Mouse (Mus musculus): ENCODE data around the gene Znhit3. TPM values are rescaled to one million over a fixed set of nuclear protein-coding genes. Genes with fewer than 3 reads are reported as not detected.

The Znhit3 gene
- total RNA-seq, 2 experiments from 2014 or later, result 11.7 to 12.8 TPM

- DNase-seq, result no peak
- intact Hi-C loops (cut with DNase I), result no loop called here
Measured at GRCm38 (mm10) chr11:84939508-84940053, 23.4 kb upstream of the Znhit3 start.

DNA sequence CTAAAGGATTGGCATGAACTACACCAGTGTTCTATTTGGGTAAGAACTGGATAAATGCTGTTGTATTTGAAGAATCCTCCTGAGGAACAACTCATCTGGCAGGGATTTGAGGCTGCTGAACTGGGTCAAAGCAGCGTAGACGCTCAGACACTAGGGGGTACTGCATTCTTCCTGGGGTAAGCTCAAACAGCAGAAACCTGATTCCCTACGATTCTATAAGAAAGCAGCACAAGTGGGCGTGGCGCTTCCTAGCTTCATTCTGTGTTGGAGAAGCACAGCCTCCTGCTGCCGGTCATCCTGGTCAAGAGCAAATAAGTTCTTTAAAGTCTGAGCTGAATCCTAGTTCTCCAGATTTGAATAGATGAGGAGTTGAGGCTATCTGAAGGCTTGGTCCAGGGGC, 16.1 kb upstream of the Znhit3 start:
- no peak for DNase-seq
- intact Hi-C loops (cut with DNase I), result no loop called here

GRCm38 (mm10) chr11:84920981-84921380, 4.8 kb upstream of the Znhit3 start:
- intact Hi-C loops (cut with DNase I), result no loop called here

DNA sequence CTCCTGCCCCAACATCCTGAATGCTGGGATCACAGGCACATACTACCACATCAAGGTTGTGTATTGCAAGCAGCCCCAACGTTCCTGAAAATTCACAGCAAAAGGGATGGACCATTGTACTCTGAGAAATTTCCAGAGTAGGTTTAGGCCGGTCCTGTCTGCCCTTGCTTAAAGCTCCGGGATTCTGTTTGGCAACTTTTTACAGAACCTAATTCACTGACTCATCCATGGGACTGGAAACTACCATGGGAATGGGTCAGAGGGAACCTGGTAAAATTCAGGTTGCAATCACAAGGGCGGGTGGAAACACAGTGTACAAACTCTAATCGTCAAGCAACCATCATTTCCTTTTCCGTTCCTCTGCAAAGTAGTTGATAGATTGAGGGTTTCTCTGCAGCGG, 3.8 kb upstream of the Znhit3 start:
- DNase-seq, result no peak
- intact Hi-C loops (cut with DNase I), result loop anchor here (5.0 kb wide), 2 partner anchors 57 to 72 kb away; no protein-coding TSS in a partner anchor

More at GRCm38 (mm10) chr11:84920981-84921380, 4.8 kb upstream of the Znhit3 start:
- no peak for DNase-seq

DNA sequence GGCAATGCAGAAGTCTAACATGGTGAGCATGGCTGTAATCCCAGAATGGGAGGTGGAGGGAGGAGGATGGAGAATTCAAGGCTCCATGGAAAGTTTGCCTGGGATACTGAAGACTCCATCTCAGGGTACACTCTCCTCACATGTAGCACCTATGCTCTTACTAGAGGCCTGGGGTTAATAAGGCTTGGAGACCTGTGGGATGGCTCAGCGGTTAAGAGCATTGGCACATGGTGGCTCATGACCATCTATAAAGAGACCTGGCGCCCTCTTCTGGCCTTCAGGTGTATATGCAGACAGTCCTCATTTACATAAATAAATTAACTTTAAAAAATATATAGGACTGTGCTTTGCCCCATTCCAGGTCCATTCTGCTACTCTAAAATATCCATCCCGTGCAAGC, 3.1 kb upstream of the Znhit3 start:
- no peak for DNase-seq
- intact Hi-C loops (cut with DNase I), result loop anchor here (5.0 kb wide), 2 partner anchors 58 to 73 kb away; no protein-coding TSS in a partner anchor

GRCm38 (mm10) chr11:84918425-84918824, 2.3 kb upstream of the Znhit3 start:
- intact Hi-C loops (cut with DNase I), result loop anchor here (5.0 kb wide), 2 partner anchors 59 to 74 kb away; no protein-coding TSS in a partner anchor
- peak; percentile 77 to 85 for DNase-seq

DNA sequence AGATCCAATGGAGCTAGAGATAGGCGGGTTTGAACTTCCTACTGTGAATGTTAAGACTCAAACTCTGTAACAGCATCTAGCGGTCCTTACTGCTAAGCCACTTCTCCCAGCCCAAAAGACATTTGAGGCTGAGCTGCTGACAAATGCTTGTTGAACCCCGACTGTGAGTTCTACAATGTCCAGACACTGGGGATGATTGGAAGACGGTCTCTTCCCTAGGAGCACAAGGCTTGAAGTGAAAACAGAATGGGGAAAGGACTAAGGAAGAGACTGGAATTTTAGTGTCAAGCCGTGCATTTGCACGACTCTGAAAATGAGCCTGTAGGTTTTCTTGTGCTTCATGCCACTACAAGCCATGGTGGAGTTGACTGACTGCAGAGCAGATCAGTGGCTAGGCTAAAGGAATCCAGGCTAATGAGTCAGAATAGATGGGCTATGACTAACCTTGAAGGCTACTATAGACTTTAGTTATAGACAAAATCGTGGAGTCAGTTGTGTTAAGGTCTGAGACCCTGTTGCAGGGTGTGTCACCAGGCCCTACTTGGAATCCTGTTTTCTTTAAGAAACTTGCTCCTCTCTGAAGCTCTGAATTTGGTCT, 636 bp upstream of the Znhit3 start:
- no peak for DNase-seq
- intact Hi-C loops (cut with DNase I), result loop anchor here (5.0 kb wide), 2 partner anchors 60 to 75 kb away; no protein-coding TSS in a partner anchor

GRCm38 (mm10) chr11:84914673-84915072, 1.5 kb downstream of the Znhit3 start:
- intact Hi-C loops (cut with DNase I), result loop anchor here (5.0 kb wide), 2 partner anchors 63 to 78 kb away; no protein-coding TSS in a partner anchor
- DNase-seq, result no peak

GRCm38 (mm10) chr11:84910411-84910810, 5.8 kb downstream of the Znhit3 start:
- intact Hi-C loops (cut with DNase I), result no loop called here
- no peak for DNase-seq

DNA sequence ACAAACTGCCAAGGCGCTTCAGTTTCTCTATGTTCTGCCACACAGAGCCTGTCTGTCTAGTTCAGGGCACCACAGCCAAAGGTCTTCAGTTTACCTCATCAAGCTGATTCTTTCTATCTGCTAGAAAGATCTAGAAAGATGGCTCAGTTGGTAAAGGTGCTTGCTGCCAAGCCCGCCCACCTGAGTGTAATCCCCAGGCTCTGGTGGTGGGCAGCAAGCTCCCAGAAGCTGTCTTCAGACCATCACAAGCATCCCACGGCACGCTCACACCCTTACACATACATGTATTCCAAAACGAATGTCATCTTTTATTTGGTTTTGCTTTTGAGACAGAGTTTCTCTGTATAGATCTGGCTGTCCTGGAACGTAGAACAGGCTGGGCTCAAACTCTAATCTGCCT, 7.7 kb downstream of the Znhit3 start:
- intact Hi-C loops (cut with DNase I), result loop anchor here (2.0 kb wide), 1 partner anchor 72 kb away; no protein-coding TSS in a partner anchor
- DNase-seq, result no peak

DNA sequence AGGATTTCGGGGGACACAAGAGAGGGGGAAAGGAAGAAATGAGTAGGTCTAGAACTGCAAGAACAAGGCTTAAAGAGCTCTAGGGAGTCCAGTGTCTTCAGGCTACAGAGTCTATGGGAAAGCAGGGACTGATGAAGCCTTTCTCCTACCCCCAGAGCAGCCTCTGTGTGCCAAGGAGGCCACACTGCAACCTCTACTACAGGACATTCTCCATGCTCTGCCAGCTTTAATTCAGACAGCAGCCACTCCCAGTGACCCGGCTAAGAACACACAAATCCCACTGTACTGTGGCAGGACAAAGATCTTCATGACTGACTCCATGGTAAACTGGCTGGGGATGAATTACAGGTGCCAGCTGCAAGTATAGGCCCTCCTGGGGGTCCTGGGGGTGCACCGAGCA, 9.1 kb downstream of the Znhit3 start:
- intact Hi-C loops (cut with DNase I), result no loop called here
- no peak for DNase-seq

DNA sequence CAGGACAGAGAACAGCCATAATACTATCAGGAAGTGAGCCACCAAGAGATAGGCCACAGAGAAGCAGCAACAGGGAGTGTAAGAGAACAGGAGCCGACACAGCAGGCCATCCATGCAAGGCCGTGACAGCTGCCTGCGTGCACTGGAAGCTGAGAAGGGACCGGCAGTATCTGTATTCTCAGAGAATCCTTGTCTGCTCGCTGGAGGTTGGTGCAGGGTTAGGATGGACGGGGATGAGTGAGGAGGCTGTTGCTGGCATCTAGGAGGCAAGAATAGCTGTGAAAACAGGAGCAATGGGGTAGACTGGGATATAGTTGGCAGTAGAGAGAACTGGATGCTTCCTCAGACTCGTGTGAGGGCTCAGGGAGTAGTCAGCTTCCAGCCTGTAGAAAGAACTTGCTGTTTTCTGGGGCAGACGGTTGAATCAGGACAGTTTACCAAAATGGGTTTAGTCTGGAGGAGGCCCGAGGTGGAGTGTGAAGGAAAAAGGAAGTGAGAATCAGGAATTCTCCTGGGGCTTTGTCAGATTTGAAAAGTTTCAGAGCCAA, 11.5 kb downstream of the Znhit3 start:
- DNase-seq, result no peak
- intact Hi-C loops (cut with DNase I), result no loop called here

DNA sequence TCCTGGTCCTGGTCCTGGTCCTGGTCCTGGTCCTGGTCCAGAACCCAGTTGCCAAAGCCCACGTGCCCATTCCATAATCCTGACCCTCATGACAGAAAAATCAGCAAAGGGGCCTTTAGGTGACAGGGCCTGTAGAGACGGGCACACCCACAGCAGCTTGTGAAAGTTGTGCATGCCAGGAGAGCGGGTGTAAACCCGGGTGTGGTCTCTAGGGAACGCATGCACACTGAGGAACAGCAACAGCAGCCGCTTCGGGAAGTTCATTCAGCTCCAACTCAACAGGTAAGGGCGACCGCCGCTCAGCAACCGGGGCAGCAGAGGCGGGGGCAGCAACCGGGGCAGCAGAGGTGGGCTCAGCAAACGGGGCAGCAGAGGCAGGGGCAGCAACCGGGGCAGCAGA, 23.1 kb downstream of the Znhit3 start:
- no peak for DNase-seq
- intact Hi-C loops (cut with DNase I), result no loop called here

GRCm38 (mm10) chr11:84891705-84892104, 24.5 kb downstream of the Znhit3 start:
- intact Hi-C loops (cut with DNase I), result no loop called here
- no peak for DNase-seq

DNA sequence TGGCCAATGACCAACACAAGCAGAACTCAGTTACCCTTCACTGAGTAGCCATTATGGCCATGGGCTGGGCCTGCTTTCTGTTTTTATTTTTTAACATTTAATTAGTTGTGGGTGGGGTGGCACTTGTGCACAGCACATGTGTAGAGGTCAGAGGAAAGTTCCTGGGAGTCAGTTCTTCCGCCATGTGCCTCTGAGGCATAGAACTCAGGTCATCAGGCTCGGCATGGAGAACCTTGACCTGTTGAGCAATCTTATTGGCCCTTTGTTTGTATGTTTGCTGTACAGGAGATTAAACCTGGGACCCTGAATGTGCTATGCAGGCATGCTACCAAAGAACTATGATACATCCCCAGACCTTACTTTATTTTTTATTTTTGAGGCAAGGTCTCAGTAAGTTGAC, 26.7 kb downstream of the Znhit3 start:
- intact Hi-C loops (cut with DNase I), result no loop called here
- no peak for DNase-seq

DNA sequence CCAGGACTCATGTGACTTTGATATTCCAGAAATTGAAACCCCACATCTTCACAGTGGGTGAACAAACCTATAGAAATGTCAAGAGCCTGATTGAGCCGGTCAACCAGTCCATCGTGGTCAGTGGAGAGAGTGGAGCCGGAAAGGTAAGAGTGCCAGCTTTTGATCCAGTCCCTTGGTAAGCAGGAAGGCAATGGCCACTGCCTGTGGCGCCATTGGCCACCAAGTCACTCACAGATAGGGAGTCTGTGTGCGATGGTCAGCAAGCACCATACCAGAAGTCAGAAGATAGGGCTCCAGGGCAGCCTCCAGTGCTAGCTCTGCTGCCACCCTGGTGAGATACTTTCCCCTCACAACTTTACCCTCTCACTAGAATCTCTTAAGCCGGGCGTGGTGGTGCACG, 28.1 kb downstream of the Znhit3 start:
- intact Hi-C loops (cut with DNase I), result no loop called here
- no peak for DNase-seq

GRCm38 (mm10) chr11:84886767-84887511, 29.2 kb downstream of the Znhit3 start:
- intact Hi-C loops (cut with DNase I), result no loop called here
- DNase-seq, result no peak

- no peak for DNase-seq
- intact Hi-C loops (cut with DNase I), result no loop called here
Measured at GRCm38 (mm10) chr11:84886236-84886635, 29.9 kb downstream of the Znhit3 start.

DNA sequence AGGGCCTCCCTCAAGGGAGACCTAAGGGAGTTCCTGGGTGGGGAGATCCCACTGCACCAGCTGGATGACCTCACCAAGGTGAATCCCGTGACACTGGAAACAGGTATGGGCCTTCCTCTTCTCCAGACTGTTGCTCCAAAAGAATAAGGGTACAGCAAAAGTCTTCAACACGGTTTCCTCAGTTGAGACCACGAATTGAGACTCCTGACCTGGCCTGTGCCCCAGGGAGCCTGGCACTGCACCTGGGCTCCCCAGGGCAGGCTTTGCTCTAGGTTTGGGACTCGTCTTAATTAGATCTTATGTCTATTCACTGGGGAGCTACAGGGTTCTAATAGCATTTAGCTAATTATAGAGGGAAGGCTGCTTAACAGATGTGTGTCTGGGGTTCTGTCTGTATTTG, 30.9 kb downstream of the Znhit3 start:
- intact Hi-C loops (cut with DNase I), result no loop called here
- DNase-seq, result no peak

- intact Hi-C loops (cut with DNase I), result no loop called here
- no peak for DNase-seq
Measured at GRCm38 (mm10) chr11:84882346-84882745, 33.8 kb downstream of the Znhit3 start.

GRCm38 (mm10) chr11:84880971-84881370, 35.2 kb downstream of the Znhit3 start:
- DNase-seq, result no peak
- intact Hi-C loops (cut with DNase I), result no loop called here

Measured in gastrocnemius, postnatal 36 days (tissue).